Mouse (Mus musculus) adrenal gland, postnatal 14 days (tissue): ENCODE data around the gene Txndc9. TPM values are rescaled to one million over a fixed set of nuclear protein-coding genes. Genes with fewer than 3 reads are reported as not detected.

Source experiments
- DNase-seq: peaks from one replicate; pipeline ENCODE4 v3.0.0; 2021; ENCODE audit warnings: mixed read lengths
- long read RNA-seq, 2 experiments: library from polyadenylated mRNA; stranded (forward); transcript quantifications; one replicate each; pipeline ENCODE4 v2.0.0; 2021
- total RNA-seq: library from RNA; stranded (reverse); gene quantifications from 2 replicates; pipeline ENCODE4 v1.2.3, GENCODE M21; 2021

Gene Txndc9
- 68.2 and 69.0 TPM in 2 replicates for total RNA-seq
- long read RNA-seq, experiment 1, transcript Txndc9-208 (5 exons, 1,699 nt): minor isoform, 15 of 76 reads
- long read RNA-seq, experiment 1, transcript Txndc9-201 (5 exons, 3,381 nt): major isoform, 47 of 76 reads
- long read RNA-seq, experiment 1, partial matches to known transcripts: 2 of 76 reads
- long read RNA-seq, experiment 1, other reads (novel, unspliced or antisense): 3 of 76 reads
- long read RNA-seq, experiment 2, transcript Txndc9-208 (5 exons, 1,699 nt): minor isoform, 16 of 70 reads
- long read RNA-seq, experiment 2, transcript Txndc9-201 (5 exons, 3,381 nt): major isoform, 40 of 70 reads
- long read RNA-seq, experiment 2, partial matches to known transcripts: 5 of 70 reads
- long read RNA-seq, experiment 2, other reads (novel, unspliced or antisense): 3 of 70 reads

DNA sequence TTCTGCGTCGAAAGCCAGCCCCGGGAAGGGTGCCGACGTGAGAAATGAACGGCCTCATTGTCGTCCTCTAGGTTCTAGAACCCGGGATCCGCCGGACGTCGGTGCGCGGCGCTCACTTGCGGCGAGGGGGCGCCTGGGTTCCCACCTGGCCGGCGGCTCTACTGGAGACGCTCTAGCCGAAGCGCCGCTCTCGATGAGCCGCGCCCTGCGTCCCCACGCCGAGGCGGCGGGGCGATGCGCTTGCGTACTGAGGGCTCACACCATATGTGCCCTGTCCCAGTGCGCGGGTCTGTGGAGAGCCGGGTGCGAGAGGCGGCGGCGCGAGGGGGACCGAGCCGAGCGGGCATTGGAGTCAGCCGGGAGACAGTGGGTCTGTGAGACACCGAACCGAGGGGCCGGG, at the start of gene Txndc9, which contains the start of gene Eif5b:
Txndc9 (minus strand) TSS at position 27 of the 400 bp plus-strand sequence.
Eif5b (plus strand) TSS at position 144 of the 400 bp plus-strand sequence.
- DNase-seq: peak; percentile 98

DNA sequence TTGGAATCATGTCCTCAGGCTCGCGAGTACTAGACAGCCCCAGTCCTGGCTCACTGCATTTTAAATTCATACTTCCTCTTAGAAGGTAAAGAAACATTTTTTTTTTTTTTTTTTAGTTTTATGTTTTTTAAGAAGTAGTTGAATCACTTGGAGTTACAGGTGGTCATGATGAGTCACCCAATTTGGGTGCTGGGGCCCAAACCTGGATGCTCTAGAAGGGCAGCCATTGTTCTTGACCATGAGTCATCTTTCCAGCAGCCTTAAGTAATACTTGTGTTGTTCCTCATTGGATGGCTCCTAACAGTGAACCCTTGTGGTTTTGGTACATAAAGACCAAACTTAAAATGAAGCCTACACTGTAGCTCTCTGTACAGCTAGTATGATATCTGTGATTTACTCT, 41.2 kb upstream of the Txndc9 start:
- DNase-seq: no peak

DNA sequence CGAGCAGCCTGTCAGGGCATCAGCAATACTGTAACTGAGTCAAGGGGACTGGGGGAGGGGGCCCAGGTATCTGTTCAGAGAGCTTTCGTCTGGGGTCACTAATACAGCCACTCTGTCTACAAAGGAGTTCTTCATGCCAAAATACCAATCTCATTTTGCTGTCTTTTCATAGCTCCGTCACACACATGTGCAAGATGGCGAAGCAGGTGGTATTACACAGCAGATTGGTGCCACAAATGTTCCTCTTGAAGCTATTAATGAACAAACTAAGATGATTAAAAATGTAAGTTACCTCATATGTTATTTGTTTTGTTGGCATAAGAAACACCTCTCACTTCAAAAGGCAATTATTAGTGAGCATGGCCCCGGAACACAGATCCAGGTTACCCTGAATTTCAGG, 39.7 kb upstream of the Txndc9 start:
- no peak for DNase-seq

DNA sequence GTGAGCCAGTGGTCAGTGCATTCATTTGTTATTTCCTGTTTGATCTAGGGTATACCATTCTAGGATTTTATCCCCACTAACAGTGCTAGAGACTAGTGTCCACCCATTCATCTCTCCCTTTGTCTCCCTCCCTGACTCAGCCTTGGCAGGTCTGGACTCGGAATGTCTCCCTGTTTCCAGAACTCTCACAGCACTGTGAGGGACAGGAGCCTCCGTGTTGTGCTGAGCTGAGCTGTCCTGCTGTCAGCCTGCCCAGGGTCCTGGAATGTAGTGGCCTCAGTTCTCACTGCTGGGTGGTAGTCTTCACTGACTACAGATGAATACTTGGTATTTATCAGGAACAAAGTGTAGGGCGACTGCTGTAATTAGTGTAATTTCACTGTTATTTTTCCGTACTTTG, 37.8 kb upstream of the Txndc9 start:
- DNase-seq: no peak

DNA sequence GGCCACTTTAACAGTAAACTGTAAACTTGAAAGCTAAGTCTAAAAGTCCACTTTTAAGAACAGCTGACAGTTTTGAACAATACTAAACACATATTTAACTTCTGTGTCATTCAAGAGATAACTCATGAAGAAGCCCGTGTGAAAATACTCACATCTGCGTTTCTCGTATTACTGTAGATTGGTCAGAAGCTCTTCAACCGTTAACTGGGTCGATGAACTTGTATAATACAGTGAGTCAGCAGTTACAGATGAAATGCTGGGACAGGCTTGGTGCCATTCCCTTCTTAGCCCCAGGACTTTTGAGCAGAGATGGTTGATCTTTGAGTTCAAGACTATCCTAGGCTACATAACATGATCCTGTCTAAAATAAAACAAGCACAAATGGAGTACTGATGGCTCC, 33.7 kb upstream of the Txndc9 start:
- DNase-seq: no peak

DNA sequence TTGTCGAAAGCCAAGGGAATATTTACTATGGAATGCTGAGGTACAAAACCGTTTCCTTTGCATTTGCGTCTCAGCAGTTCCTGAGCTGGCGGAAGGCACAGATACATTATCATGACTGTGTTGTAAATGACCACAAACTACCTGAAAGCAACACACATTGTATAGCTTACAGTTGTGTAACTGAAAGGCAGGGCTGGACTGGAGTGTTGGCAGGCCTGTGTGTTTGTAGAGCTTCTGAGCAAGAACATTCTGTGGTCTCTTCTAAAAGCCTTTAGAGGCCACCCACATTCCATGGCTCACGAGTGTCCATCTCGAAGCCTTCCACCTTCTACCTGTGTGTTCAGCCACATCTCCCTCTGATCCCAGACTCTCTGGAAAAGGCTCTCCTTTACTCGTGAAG, 29.6 kb upstream of the Txndc9 start:
- no peak for DNase-seq

DNA sequence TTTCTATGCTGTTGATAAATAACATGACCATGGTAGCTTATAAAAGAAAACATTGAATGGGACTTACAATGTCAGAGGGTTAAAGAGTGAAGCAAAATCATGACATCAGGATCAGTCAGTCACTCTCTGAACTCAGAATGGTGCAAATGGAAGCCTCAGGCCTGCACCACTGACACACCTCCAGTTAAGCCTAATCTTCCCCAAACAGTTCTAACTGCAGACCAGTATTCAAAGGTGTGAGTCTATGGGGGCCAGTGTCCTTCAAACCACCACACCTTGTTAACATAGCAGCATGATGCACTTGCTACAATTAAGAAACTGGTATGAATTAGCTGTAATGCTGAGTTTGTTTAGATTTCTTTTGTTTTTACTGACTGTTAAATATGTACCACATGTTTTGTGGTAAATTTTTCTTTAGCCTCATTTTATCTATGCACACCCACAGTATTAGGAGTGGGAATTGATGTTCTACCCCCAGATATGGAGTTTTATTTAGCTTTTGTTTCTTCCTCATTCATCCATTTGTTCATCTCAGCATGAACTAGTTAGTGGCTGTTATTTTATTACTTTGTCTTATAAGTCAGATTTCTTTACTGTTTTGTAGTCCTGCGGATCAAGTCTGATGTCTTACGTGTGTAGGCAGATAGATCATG, 17.0 kb upstream of the Txndc9 start:
- DNase-seq: no peak

DNA sequence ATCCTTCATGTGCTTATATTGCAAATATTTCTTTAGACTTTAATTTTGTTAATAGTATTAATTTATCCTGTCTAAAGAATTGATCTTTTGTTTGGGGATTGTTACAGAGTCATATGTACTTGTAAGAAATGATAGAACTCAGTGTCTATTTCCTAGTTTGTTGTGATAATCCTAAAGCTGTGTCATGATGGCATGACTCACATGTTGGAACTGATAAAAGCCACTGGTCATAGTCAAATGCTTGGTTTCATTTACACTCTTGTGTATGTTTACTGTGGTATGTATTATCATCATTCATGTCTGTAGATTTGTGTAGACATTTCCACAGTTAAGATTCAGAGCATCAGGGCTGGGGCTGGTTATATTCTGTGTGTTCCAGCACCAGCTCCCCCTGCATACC, 14.8 kb upstream of the Txndc9 start:
- DNase-seq: no peak

DNA sequence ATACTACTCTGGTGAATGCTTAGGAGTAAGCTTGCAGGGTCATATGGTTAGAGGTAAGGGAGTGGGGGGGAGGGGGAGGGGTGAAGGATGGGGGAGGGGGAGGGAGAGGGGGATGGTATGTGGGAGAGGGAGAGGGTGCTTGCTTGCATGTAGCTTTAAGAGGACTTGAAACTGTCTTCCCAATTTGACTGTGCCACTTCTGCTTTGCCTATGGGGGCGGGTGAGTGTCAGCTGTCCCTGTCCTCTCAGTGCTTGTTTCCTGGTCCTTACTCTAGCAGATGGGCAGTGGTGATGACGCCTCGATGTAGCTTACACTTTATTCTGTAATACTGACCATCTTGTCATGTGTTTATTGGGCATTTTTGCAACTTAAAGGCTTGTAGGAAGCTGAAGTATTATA, 14.4 kb upstream of the Txndc9 start:
- no peak for DNase-seq

DNA sequence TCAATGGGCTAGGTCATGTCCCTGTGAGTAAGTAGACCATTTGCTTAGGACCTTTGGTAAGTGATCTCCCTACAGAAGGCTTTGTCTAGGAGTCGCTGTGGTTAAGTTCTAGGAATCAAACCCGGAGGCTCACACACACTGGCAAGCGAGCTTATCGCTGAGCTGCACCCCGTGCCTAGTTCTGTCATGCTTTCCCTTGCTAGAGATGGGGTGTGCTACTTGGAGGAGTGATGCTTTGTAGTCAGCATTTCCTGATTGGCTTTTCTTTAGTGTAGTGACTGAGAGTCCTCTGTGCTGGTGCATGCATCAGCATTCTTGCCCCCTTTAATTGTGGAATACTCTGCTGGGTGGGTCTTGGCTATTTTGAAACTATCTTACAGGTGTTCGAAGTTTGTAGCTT, 14.0 kb upstream of the Txndc9 start:
- no peak for DNase-seq

DNA sequence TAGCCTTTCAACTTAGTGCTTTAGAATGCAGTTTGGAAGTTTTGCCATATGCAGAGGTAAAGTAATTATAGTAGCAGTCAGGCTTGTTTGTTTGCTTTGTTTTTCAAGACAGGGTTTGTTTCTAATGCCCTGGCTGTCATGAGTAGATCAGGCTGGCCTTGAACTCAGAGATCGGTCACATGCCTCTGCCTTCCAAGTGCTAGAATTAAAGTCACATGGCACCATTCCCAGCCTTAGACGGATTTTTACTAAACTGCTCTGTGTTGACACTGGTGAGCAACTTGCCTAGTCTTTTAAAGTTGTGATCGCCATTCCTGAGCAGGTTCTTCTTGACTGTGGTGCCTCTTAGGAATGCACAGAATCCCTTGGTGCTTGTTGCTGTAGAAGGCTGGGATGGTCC, 9.0 kb upstream of the Txndc9 start:
- peak; percentile 60 for DNase-seq

DNA sequence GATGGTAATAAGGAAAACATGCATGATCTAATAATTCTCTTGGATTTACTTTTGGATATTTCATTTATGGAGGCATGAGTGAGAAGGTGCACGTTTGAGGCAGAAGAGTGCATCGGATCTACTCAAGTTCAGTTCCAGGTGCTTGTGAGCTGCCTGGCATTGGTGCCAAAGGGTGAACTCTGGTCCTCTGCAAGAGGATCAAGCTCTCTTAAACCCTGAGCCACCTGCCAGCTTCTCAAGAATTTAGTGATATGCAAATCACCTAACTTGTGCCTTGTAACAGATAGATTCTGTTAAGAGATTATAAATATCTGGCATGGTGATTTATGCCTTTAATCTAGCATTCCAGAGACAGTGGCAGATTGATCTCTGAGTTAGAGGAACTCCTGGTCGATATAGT, 5.4 kb upstream of the Txndc9 start:
- no peak for DNase-seq

DNA sequence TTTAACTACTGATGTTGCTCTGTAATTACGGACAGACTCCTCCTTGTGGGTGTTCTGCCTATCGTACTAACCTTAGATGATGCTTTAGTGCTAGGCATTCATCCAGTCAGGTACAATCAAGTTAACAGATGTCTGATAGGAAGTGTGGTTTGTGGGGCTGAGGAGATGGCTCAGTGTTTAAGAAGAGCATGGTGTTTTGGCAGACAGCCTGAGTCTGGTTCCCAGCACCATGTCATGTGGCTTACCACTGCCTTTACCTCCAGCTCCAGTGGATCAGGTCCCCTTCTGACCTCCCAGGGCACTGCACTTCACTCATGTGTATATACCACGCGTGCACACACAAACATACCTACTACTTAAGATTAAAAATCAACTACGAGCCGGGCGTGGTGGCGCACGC, 4.3 kb upstream of the Txndc9 start:
- no peak for DNase-seq

DNA sequence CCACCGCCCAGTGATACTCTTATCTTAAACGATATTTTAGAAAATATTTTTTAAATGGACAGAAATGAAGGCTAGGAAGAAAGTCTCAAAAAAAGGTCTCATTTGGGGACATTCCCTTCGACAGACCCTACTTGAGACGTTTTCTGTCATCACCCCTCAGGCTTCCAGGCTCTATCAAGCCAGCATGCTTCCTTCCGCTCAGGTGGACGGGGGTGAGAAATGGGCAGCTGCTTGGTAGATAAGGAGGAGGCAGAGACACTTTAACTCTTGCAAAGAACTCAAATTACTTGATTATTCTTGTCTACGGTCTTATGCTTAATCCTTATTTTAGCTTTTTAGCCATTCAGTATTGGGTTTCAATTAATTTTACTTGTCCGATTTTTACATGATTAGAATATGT, 3.2 kb upstream of the Txndc9 start:
- DNase-seq: no peak

DNA sequence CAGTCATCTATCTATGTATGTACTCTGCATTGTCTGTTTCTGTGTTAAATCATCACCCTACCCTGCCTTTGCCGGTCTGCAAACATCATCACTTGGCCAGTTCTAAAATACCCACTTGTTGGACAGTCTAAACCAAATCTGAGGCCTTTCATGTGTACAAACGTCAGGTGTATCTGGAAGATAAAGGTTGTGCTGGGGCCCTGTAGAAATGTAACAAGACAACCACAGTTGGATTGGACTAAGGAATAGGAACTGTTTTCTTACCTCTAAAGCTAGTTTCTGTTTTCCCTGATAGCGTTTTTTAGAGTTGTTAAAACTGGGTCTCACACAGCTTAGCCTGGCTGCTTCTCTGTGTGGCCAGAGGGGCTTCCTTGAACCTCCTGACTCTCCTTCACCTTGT, 1.9 kb upstream of the Txndc9 start:
- DNase-seq: no peak

DNA sequence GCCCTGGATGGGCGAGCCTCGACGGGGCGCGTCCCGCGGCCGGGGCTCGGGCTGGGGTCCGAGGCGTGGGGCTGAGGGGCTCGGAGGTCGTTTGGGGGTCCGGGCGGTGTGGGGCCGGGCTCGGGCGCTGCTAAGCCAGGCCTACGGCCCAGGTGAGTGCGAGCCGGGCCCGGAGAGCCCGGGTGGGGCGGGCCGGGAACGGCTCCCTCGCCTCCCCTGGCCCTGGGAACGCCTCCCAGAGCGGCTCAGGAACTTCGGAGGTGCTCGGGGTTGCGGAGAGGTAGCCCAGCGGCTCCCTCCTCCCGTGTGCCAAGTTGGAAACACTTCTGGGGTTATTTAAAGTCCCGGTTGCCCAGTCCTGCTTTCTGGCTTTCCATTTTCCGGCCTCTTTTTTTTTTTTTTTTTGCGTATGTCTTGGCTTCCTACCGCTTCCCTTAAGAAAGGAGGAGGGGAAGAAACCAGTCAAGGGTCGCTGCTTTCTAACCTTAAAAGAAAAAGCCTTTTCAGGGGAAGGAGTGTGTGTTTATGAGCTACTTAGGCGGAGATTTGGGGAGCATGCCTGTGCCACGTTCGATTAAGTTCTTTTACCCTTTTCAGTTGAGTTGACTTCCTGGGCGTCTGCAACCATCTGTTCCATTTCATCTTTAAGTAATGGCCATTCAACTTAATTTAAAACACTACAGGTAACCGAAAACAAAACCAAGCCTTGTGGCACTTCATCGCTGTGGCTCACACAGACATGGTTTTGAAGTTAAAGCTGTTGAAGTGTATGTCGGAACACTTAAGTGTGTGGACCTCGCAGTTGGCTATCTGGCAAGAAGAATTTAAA, 892 bp upstream of the Txndc9 start:
- peak; percentile 55 for DNase-seq

DNA sequence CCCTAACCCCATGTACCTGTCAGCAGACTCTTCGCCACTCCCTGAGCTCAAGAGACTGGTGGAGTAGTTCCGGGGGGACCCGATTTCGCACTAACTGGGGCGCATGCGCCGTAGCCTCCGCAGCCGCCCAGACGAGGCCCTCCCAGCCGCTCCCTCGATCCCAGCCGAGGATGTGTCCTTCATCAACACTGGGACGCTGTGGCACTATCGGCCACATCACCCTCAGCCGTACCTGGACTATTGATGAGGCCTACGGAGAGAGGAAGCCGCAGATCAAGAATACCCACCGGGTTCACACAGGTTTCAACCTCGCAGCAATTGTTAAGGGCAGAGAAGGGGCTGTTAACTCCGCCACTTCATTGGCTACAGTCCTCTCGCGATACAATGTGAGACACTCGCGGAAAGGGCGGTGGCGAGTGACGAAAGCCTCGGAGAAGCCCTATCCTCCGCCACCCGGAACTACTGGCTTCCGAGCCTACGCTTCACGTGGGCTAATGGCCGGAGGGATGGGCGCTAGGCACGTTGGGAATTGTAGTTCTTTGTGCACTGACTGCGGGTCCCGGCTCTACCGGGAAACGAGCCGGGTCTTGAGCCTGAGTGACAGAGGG, 712 bp downstream of the Txndc9 start:
- DNase-seq: peak; percentile 98

DNA sequence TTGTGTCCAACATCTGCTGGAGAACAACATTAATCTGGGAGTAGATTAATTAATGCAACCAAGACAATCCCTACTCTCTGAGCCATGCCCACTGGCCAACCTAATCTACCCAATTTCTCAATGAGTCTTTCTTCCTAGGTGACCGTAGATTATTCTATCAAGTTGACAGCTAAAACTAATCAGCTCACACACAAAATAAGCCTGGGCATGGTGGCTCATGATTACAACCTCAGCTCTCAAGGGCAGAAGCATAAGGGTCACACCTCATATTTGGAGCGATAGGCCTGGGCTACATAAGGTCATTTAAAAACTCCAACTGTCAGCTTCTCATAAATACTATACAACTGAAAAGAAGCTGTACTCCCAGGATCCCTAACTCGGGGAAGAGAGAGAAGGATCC, 1.5 kb downstream of the Txndc9 start:
- no peak for DNase-seq

DNA sequence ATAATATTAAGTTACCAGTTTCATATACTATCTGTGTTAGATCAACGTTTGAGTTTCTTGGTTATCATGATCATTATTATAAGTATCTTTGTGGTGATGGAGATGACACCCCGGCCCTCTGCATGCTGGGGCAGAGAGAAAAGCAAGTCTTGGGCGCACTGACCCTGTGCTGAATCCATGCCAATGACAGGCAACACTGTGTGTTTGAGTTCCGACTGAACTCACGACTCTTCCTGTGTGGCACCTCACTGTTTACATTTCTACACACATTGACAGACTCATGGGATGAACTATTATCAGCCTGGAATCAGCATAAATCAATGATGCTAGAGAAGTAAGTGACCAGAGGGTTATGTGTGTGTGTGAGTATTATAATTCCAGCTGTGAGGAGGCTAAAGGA, 9.8 kb downstream of the Txndc9 start:
- no peak for DNase-seq

DNA sequence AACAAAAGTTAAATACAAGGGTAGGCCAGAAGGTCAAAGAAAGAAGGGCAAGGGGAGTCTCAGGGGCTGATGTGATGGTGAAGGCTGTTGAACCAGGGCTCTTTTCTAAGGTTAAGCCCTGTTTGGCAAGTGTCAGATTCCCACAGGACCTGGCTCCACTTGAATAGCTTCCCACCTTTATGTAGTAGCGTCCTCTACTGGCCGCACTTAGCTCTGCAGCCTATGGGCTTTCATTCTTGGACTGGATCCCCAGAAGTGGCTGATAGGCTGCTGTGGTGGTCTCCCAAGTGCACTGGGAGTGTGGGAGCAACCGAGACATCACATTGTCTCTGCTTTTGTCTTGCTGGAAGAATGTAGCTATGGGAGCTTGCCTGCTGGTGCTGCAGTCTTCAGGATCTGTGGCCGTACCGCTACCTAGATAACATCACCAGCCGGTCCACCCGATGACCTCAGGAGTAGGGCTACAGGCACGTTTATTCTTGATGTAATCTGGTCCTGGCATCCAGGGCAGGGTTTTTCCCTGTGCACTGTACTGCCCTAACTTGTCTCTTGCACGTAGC, 11.8 kb downstream of the Txndc9 start:
- peak; percentile 80 for DNase-seq

DNA sequence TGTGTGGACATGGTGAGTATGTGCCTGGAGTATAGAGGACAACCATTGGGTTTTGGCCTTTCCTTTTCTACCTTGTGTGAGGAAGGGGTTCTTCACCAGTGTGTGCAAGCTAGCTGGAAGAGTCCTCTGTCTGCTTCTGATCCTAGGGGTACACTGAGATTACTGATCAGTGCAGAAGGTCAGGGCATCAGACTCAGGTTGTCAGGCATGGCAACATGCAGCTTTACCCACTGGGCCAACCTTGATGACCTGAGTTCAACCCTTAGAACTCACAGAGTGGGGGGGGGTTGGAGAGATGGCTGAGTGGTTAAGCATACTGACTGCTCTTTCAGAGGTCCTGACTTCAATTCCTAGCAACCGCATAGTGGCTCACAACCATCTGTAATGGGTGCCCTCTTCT, 13.4 kb downstream of the Txndc9 start:
- no peak for DNase-seq

DNA sequence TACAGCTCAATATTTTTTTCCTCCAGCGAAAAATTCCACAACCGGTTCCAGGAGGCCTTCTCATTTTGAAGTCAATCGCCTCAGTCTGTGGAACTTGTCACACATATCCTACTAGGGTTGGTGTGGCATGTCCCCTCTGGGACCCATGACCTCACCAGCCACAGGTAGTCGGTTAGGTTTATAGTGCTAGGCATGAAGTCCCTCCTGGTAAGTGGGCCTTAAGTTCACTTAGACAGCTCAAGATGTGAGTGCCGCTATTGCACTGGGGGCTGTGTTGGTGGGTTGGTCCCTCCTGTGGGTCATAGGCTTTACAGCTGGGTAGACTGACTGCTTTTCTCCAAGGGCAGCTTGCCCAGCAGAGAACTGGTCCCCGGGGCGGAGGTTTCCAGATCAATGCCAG, 20.4 kb downstream of the Txndc9 start:
- no peak for DNase-seq
